Mouse (Mus musculus): ENCODE data around the gene Etv3.

GRCm38 (mm10) chr3:87527139-87527538 lies 1.9 kb downstream of the Etv3 start:
- TF ChIP-seq ZC3H11A (IDR thresholded peaks at IDR 0.05; ENCODE audit: borderline replicate concordance, low read depth, low read length), result no peak
- TF ChIP-seq MAFK (IDR thresholded peaks at IDR 0.05; ENCODE audit: insufficient read depth, low read depth, low read length), result no peak
- no peak for TF ChIP-seq CHD2 (IDR thresholded peaks at IDR 0.05; ENCODE audit: low read depth, low read length)
